Mouse (Mus musculus) left cerebral cortex, postnatal 14 days (tissue): ENCODE data around the gene Ano10. TPM values are rescaled to one million over a fixed set of nuclear protein-coding genes. Genes with fewer than 3 reads are reported as not detected.

Source experiments
- DNase-seq, 2 experiments: peaks; one replicate each; pipeline ENCODE4 v3.0.0; 2021 to 2022; ENCODE audit warnings: low spot score in 2 of 2, mixed read lengths in 1 of 2
- intact Hi-C: fragments of 180-260 bp; cut with DNase I; formaldehyde crosslinking; loops from one replicate; pipeline ENCODE4 v1.15.1; 2025
- total RNA-seq, 2 experiments: library from RNA; stranded (reverse); gene quantifications; 2 replicates each; pipeline ENCODE4 v1.2.3; 2021

Ano10 gene
- total RNA-seq, 2 experiments from 2014 or later, result 28.5 to 34.2 TPM

DNA sequence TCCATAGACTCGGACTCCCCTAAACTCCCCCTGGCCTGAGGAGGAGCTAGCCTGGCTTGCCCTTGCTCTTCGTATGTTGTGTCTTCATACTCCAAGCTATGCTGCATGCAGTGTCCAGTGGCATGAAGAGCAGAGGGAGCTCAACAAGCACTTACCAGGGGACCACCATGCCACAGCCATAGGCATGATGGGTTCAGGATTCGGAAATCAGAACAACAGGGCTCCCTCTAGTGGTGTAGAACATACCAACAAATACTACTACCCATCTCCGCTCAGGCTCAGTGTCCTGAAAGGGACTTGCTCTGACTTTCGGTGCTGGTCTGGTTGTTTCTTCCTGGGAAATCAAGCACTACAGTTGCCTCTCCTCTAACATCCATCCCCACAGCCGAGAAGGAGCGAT, 68.9 kb downstream of the Ano10 start:
- intact Hi-C loops, result loop anchor here (10.0 kb wide), 1 partner anchor 211 kb away; no protein-coding TSS in a partner anchor
- peak; percentile 55 to 60 for DNase-seq

DNA sequence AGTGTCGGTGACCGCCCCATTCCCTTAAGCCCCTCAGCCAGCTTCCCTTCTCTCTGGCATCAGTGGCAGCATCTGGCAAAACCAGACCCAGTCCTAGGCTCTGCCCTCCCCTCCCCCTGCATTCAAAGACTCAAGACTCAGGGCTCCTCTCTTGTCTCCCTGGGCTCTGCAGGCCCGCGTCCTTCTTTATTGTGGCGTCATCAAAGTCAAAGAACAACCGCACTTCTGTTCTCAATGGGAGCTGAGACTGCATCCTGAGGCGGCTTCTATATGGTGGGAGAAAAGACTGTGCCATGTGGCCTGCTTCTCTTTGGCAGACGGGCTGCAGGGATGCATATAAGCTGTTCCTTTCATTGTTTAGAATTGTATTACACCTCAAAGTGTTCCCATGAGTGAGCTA, 71.2 kb downstream of the Ano10 start:
- no peak for DNase-seq
- intact Hi-C loops, result loop anchor here (10.0 kb wide), 1 partner anchor 208 kb away; no protein-coding TSS in a partner anchor

DNA sequence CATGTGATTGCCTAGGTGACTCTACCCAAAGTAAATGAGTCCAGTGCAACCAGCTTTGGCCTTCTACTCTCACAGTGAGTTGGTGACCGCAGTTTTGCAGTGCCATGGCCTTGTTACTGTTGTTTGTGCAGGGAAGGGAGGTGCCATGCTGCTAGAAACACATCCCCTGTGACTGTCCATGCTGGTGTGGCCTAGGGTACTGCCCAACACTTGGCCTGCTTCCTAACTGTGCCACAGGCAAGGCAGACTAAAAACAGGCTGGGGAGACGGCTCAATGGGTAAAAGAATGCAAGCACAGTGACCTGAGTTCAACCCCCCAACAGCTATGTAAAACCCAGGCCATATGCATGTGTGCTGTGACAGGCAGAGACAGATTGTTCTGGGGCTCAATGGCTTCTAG, 74.3 kb downstream of the Ano10 start:
- DNase-seq, result no peak
- intact Hi-C loops, result loop anchor here (10.0 kb wide), 1 partner anchor 205 kb away; no protein-coding TSS in a partner anchor

DNA sequence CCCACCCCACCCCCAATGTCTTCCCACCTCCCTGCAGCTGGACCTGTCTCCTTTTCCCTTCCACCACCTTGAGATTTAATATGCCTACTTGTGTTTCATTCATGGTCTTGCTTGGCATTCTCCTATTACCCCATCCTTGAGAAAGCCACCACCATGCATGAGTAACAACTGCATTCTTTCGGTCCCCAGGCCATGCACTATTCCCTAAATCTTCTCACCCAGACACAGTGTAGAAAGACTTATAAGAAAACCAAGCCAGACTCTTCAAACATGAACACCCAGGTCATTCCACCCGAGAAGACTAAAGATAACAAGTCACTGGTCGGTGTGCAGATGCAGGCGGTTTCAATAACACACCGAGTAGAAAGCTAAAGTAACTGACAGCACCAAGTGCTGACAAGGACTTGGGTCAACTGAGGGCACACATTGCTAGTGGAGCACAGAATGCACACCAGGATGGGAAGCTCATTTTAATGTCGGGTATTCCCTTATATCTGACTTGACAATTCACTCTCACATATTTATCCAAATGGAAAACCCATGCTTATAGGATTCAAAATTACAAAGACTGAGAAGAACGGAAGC, 77.2 kb downstream of the Ano10 start:
- intact Hi-C loops, result no loop called here
- no peak for DNase-seq

DNA sequence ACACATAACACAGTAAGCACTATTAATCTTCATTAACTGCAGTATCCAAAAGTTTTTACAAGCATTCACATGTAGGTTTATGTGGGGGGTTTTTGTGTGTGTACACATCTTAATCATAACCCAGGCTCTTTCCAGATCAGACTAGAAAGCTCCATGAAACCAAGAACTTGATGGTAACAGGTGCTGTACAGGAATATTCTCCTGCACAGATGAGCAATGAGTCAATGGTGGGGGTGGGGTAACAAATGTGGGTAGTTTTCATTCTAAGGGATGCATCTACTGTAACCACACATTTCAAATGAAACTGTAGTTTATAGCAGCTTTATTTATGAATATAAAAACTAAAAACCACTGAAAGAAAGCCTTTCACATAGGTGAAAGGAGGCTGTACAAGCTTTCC, 79.1 kb downstream of the Ano10 start:
- DNase-seq, result no peak
- intact Hi-C loops, result no loop called here

DNA sequence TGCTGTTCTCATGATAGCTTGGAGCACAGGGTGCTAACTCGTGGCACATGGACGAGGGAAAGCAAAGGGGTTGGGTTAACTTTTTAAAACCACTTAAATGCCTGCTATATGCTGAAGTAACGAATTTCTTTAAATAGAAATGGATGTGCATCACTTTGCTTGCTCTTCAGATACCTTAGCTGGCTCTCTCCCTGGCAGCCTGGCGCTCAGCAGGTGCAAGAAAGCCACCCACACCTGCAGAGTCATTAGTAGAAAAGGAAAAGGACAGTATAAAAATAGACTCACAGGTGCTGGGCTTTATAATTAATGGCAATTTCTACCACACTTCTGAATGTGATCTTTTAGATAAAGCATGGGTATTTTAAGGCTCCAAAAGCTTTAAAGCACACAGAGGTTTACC, 85.9 kb downstream of the Ano10 start:
- intact Hi-C loops, result no loop called here
- no peak for DNase-seq

DNA sequence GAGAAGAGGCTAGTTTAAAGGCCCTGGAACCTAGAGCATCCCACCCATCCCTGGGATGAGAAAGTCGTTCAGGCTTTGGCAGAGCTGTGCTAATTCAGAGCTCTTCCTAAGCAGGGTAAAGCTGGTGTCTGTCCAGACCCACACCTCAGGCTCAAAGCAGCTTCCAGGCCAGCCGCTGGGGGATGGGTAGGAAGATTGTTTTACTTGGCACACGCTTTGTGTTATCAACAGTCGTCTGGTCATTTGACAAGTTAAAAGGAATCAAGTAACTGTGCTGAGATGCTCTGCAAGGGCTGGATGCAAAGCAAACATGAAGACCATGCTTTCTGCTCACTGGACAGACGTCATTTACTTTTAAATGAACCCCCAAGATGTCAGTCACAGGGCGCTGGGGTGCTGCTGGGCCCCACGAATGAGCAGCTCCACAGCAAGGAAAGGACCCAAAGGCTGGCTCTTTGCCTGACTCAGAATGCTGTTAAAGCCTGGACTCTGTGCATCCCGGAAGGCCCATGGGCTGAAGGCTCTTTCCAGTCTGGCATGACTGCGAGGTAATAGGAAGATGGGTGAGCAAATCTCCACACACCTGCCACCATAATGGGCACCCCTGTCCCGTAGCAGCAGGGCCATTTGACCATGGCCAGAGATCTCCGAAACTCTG, 88.6 kb downstream of the Ano10 start:
- intact Hi-C loops, result no loop called here
- DNase-seq, result no peak

DNA sequence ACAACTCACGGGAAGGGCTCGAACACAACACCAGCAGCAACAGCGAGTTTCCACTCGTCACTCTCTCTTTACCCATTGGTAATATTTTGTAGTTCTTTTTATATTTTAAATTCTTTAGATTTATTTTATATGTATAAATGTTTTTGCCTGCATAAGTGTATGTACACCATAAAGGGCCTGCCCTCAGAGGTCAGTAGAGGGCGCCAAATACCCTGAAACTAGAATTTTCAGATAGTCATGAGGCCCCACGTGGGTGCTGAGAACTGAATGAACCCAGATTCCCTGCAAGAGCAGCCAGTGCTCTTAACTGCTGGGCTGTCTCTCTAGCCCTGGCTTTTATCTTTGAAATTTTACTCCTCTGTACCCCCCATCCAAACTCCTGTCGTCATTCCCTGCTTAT, 89.7 kb downstream of the Ano10 start:
- no peak for DNase-seq
- intact Hi-C loops, result no loop called here

DNA sequence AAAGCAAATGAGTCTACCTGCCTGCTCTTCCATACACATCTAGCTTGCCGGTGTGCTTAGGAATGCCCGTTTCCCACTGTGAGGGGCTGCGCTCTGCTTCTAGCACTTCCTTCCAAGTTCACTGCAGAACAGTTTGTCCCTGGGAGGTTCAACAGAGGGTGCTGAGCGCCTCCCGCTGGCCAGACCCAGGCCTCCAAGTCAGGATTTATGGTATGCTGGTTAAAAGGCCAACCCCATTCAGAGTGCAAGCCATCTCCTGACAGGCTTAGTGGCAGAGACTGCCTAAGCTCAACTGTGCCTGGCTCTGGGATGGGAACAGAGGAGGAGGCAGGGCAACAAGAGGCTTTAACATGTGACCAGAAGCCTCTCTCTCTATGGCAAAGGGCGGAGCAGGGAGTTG, 95.0 kb downstream of the Ano10 start:
- intact Hi-C loops, result no loop called here

DNA sequence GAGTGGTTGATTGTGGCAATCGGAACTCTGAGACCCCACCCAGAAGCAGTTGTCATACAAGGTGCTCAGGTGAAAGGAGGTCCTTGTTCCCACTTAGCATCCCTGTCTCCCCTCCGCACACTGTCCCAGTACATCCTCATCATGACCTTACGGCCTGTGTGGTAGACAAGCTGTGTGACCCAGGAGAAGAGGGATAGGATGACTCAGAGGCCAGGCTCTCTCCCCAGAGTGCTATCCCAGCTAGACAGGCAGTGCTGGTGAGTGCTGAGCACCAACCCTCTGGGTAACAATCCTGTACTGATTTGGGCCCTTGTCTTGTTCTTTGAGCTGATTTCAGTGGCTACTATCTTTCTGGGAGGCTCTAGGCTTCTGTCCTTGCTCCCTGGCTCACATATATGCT, 95.6 kb downstream of the Ano10 start:
- DNase-seq, result no peak
- intact Hi-C loops, result no loop called here

More for the DNA sequence above, 95.0 kb downstream of the Ano10 start:
- peak in 1 of 2 experiments; percentile 44 for DNase-seq

DNA sequence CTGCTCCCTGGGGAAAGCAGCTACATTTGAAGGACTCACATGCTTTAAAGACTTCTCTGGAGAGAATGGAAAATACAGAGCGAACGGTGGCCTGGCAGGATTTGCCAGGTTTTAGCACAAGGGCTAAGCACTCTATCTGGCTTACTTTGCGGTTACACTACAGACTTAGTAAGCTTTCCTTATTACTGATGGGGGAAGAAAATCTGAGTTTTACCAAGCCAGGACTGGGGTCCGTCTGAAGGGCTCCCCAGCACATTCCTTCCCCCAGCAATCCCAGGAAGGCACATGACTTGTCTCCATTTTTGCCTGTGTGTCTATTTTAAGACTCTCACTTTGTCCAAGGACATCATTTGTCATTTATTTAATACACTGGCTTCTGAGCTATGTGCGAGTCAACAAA, 97.2 kb downstream of the Ano10 start:
- DNase-seq, result no peak
- intact Hi-C loops, result no loop called here

DNA sequence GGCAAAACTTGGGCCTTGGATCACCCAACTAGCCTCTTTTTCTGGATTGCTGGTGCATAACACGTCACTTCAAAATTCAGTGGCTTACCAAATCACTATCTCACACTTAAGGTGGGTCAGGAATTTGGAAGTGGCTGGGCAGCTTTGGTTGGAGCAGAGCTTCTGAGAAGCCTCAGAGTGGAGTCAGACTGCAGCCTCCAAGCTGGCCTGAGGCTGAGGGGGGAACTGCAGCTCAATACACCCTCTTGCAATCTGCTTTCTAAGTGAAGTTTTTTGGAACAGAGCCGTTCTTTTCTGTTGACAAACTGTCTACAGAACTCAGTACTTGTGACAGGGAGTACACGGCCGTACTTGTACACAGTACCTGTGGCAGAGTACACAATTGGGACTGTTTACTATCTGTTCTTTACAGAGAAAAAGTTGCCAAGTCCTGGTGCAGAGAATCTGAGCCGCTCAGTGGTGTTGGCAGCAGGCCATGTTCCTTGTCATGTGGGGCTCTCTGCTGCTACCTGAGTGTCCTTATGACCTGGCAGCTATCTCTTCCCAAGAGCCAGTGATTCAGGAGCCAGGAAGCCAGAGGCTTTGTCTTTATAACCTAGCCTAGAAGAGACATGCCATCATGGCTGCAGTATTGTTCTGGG, 99.1 kb downstream of the Ano10 start:
- intact Hi-C loops, result no loop called here
- DNase-seq, result no peak

DNA sequence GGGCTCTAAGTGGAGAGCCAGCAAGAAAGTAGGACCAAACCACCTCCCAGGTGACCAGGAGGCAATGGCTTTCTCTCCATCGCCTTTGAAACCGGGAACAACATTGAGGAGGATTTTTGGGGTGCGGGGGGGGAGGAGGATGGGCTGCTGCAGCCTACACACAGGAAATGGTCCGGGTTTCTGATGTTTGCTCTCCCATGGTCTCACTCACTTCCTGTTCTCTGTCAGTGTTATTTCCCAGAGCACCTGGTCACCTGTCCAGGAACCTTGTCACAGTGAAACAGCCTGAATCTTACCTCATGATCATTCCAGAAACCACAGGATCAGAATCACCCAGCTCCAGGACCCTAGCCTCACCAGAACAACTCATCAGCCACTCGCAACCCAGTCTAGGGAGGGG, 100.4 kb downstream of the Ano10 start:
- DNase-seq, result no peak
- intact Hi-C loops, result no loop called here

DNA sequence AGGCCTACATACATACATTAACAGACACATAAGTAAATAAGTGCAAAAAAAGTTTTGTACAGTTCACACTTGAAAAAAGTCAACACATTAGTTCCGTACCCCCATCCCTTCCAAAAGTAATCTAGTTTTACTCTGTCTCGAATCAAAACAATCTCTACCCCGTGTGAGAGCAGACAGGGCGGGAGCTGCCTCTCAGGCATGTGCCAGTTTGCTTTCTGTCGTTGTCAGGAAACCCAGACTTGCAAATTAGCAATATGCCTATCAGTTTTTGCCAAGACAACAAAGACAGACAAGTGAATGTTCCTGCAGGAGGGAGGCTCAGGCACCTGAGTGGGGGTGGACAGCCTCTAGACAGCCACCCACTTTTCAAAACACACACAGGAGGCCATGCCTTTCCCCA, 100.9 kb downstream of the Ano10 start:
- no peak for DNase-seq
- intact Hi-C loops, result no loop called here

DNA sequence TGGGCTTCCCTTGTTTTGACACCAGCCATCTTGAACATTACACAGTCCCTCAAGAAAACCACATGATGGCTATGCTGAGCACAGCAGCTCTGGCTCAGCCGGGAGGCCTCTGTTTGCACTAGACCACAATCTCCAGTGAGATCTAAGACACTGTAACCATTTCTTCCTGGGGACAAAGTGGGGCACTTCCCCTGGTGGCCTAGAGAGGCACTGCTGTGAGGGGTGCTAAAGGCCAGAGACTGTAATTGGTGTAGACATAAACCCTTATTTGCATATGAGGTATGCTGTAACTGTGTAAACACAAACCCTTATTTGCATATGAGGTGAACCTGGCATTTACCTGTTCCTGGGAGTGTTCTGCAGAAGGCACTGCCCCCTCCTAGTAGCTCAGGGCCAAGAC, 105.5 kb downstream of the Ano10 start:
- intact Hi-C loops, result loop anchor here (5.0 kb wide), 1 partner anchor 171 kb away; no protein-coding TSS in a partner anchor
- no peak for DNase-seq

DNA sequence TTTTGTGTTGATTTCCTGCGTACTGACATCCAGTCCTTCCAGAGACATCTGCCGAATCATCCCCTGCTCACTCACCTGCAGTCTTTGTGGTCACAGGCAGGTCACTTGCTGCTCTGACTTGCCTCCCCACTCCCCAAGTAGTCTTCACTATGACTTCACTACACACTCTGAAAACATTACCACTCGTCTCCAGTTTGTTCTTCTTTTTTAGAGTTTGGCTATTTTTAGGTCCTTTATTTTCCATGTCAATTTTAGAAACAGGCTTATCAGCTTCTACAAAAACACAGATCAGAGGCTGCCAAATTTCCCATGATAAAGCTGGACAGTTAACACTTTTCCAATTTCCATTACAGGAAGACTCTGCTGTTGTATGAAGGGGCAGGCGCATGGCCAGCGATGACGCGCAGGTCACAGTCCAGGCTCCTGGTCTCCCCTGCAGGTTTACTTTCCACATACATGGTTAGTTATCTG, 106.7 kb downstream of the Ano10 start:
- no peak for DNase-seq
- intact Hi-C loops, result loop anchor here (5.0 kb wide), 1 partner anchor 170 kb away; no protein-coding TSS in a partner anchor

DNA sequence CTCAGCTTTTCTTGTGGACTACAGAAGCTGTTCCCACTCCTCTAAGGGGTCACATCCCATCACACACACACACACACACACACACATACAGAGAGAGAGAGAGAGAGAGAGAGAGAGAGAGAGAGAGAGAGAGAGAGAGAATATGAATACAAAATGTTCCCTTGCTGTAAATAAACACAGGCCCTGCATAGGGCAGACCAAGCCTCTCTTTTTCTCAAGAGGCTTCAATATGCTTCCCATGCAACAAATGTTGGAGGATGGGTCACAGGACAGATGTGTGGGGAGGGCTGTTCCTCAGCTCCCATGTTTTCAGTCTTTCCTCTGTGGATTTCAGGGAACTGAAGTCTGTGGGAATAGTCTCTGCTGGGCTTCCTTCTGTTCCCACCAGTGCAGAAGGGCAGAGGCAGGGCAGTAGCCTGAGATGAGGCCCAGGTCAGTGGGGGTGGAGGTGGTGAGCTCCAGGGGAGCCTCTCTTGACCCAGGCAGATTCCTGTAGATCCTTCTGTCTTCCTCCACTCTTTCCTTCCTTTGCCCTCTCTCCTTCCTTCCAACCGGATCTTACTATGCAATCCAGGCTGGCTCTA, 107.5 kb downstream of the Ano10 start:
- DNase-seq, result no peak
- intact Hi-C loops, result loop anchor here (5.0 kb wide), 1 partner anchor 169 kb away; no protein-coding TSS in a partner anchor

DNA sequence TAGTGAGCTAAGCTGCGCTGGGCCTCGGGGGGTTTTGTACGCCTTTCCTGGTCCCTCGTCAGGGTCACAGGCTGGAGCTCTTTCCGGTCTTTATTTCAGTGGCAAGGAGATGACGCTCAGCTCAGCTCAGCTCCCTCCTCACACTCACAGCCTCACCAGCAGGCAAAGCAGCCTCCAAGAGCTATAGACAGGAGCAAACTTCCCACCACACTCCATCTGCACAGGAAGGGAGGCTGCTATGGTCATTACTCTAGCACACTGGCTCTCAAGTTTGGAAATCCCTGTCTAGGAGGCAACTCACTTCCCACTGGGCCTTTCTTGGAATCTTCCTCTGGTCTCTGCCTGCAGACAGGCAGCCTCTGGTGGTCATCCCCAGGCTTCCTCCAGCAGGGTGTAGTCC, 108.3 kb downstream of the Ano10 start:
- intact Hi-C loops, result loop anchor here (5.0 kb wide), 1 partner anchor 169 kb away; no protein-coding TSS in a partner anchor
- no peak for DNase-seq

DNA sequence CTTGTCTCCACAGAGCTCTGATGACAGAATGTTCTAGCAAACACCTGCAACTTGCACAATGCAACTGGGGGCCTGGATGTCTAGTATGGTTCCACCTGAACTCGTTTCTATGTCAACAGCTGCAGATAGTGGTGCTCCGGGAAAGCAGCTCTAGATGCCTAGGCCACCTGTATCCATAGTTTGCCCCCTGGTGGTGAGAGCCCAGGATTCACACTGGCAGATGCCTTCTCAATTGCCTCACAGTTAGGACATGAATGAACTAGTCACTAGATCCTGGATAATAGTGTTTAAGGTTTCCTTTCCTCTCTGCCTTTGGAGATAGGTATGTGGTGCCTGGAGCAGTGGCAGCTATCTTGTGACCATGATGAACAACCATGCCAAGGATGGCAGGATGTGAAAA, 109.2 kb downstream of the Ano10 start:
- intact Hi-C loops, result loop anchor here (5.0 kb wide), 1 partner anchor 168 kb away; no protein-coding TSS in a partner anchor
- peak; percentile 73 to 78 for DNase-seq

DNA sequence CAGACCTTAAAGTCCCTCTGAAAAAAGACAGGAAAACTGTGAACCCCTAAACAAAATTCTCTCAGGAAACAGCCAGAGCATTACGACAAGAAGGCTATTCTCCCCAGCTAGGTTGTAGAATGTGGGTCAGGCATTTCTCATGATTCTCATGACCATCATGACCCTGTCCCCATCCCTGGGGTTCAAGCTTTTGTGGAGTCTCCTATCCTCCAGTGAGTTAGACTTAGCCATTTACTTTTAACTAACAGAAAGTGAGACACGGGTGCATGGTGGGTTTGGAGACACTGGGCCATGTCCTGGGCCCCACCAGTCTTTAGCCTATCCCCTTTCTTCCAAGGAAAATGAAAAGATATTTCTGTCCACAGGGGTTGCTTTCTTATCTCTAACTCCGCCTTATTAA, 109.9 kb downstream of the Ano10 start:
- intact Hi-C loops, result no loop called here
- no peak for DNase-seq
